Mouse (Mus musculus) kidney, embryonic 16.5 days (tissue): ENCODE results near the gene Ces5a. TPM values are rescaled to one million over a fixed set of nuclear protein-coding genes. Genes with fewer than 3 reads are reported as not detected.
"Not testable (repeated sequence)": the region's sequence is repeated elsewhere in the genome, so short reads cannot be mapped to it uniquely, and the experiment has no call there.

Source experiments
- ATAC-seq: fragments of 200-750 bp; cut with Nextera tagmentation; 2 replicates; pipeline ENCODE4 v1.8.0; 2017; ENCODE audit warnings: moderate TSS enrichment; ENCODE audit not compliant: low FRiP score, low TSS enrichment
- H3K27ac ChIP-seq: fragments of 300-500 bp; sonication (generic); 2 replicates; pipeline ENCODE4 v1.5.1; 2014; ENCODE audit warnings: low read length
- H3K27me3 ChIP-seq: fragments of 300-500 bp; sonication (generic); 2 replicates; pipeline ENCODE4 v1.6.1; 2014; ENCODE audit warnings: low read length, control low read depth, mixed read lengths; ENCODE audit not compliant: insufficient read depth
- H3K36me3 ChIP-seq: fragments of 300-500 bp; sonication (generic); 2 replicates; pipeline ENCODE4 v1.6.1; 2014; ENCODE audit warnings: low read length, control low read depth, mixed read lengths; ENCODE audit not compliant: insufficient read depth
- H3K4me1 ChIP-seq: fragments of 300-500 bp; sonication (generic); 2 replicates; pipeline ENCODE4 v1.6.1; 2014; ENCODE audit warnings: low read length, control low read depth, mixed read lengths; ENCODE audit not compliant: insufficient read depth
- H3K4me2 ChIP-seq: fragments of 300-500 bp; sonication (generic); replicated peaks from 2 replicates; pipeline ENCODE4 v1.6.1; 2014; ENCODE audit warnings: low read depth, low read length
- H3K4me3 ChIP-seq: fragments of 300-500 bp; sonication (generic); 2 replicates; pipeline ENCODE4 v1.5.1; 2014; ENCODE audit warnings: mild to moderate bottlenecking, low read length
- H3K9ac ChIP-seq: fragments of 300-500 bp; sonication (generic); replicated peaks from 2 replicates; pipeline ENCODE4 v1.6.1; 2014; ENCODE audit warnings: low read length
- H3K9me3 ChIP-seq: fragments of 300-500 bp; sonication (generic); 2 replicates; pipeline ENCODE4 v1.6.1; 2016; ENCODE audit warnings: low read length, control low read depth
- WGBS: fragments of 180-500 bp; shearing (Covaris S2); extraction: QIAGEN DNeasy Blood & Tissue Kit; methylation state at CpG from one replicate; pipeline ENCODE4 v1.1.7; 2014; 5-methylcytosine and 5-hydroxymethylcytosine counted together
- polyA plus RNA-seq: library from polyadenylated mRNA; unstranded; fragments of >200 nt; fragmentation: Nextera tagmentation; extraction: Ambion mirVana; gene quantifications from 2 replicates; pipeline ENCODE4 v1.2.1, GENCODE M21; 2015

Ces5a gene
- polyA plus RNA-seq, 1 experiment from 2014 or later: 0.07 TPM

- H3K4me3 ChIP-seq: no peak overlapping the region
- no peaks in the 10 kb centered on the region for H3K36me3 ChIP-seq
- H3K27ac ChIP-seq: 0 out of 2 replicates have a peak overlapping the region, but pooled peaks have one; percentile 15
- no peak for ATAC-seq
- H3K27me3 ChIP-seq: no peaks in the 10 kb centered on the region
- 42% methylated on average over 6 of the region's 6 CpGs for WGBS
- no peaks in the 10 kb centered on the region for H3K9me3 ChIP-seq
- no peaks in the 10 kb centered on the region for H3K4me1 ChIP-seq
- no peak overlapping the region for H3K9ac ChIP-seq
- H3K4me2 ChIP-seq: no peak overlapping the region
Measured at GRCm38 (mm10) chr8:93562557-93563210, 27.1 kb upstream of the Ces5a start.

- no peaks in the 10 kb centered on the region for H3K9me3 ChIP-seq
- H3K4me1 ChIP-seq: no peaks in the 10 kb centered on the region
- no peaks in the 10 kb centered on the region for H3K27me3 ChIP-seq
- H3K4me2 ChIP-seq: no peak overlapping the region
- no peak overlapping the region for H3K9ac ChIP-seq
- H3K4me3 ChIP-seq: no peak overlapping the region
- no peak for ATAC-seq
- H3K36me3 ChIP-seq: no peaks in the 10 kb centered on the region
- WGBS: 74% methylated on average over 3 of the region's 3 CpGs
- no peak overlapping the region for H3K27ac ChIP-seq
Measured at GRCm38 (mm10) chr8:93561271-93561670, 25.6 kb upstream of the Ces5a start.

GRCm38 (mm10) chr8:93559696-93560095, 24.1 kb upstream of the Ces5a start:
- H3K4me2 ChIP-seq: no peak overlapping the region
- peaks cover 3% of the 10 kb centered on the region for H3K9me3 ChIP-seq
- H3K9ac ChIP-seq: no peak overlapping the region
- no peaks in the 10 kb centered on the region for H3K4me1 ChIP-seq
- no peak for ATAC-seq
- no peaks in the 10 kb centered on the region for H3K36me3 ChIP-seq
- no peak overlapping the region for H3K4me3 ChIP-seq
- no peak overlapping the region for H3K27ac ChIP-seq
- no peaks in the 10 kb centered on the region for H3K27me3 ChIP-seq
- 69% methylated on average over 2 of the region's 2 CpGs for WGBS

- 82% methylated on average over 3 of the region's 3 CpGs for WGBS
- H3K4me2 ChIP-seq: no peak overlapping the region
- ATAC-seq: no peak
- no peak overlapping the region for H3K4me3 ChIP-seq
- H3K27me3 ChIP-seq: no peaks in the 10 kb centered on the region
- no peaks in the 10 kb centered on the region for H3K9me3 ChIP-seq
- no peaks in the 10 kb centered on the region for H3K36me3 ChIP-seq
- H3K27ac ChIP-seq: no peak overlapping the region
- H3K9ac ChIP-seq: no peak overlapping the region
- no peaks in the 10 kb centered on the region for H3K4me1 ChIP-seq
Measured at GRCm38 (mm10) chr8:93502634-93503033, 33.0 kb downstream of the Ces5a start.

- no peaks in the 10 kb centered on the region for H3K9me3 ChIP-seq
- ATAC-seq: no peak
- no peak overlapping the region for H3K9ac ChIP-seq
- WGBS: 44% methylated on average over 9 of the region's 9 CpGs
- H3K4me3 ChIP-seq: no peak overlapping the region
- no peaks in the 10 kb centered on the region for H3K36me3 ChIP-seq
- H3K27ac ChIP-seq: no peak overlapping the region
- H3K4me1 ChIP-seq: no peaks in the 10 kb centered on the region
- no peaks in the 10 kb centered on the region for H3K27me3 ChIP-seq
- H3K4me2 ChIP-seq: no peak overlapping the region
Measured at GRCm38 (mm10) chr8:93499437-93499836, 36.2 kb downstream of the Ces5a start.

- no peaks in the 10 kb centered on the region for H3K27me3 ChIP-seq
- no peaks in the 10 kb centered on the region for H3K36me3 ChIP-seq
- no peak for ATAC-seq
- H3K27ac ChIP-seq: no peak overlapping the region
- WGBS: 23% methylated on average over 6 of the region's 6 CpGs
- no peak overlapping the region for H3K4me3 ChIP-seq
- H3K9me3 ChIP-seq: no peaks in the 10 kb centered on the region
- no peak overlapping the region for H3K9ac ChIP-seq
- no peak overlapping the region for H3K4me2 ChIP-seq
- H3K4me1 ChIP-seq: no peaks in the 10 kb centered on the region
Measured at GRCm38 (mm10) chr8:93495330-93495729, 40.3 kb downstream of the Ces5a start.

- no peak for ATAC-seq
- no peak overlapping the region for H3K4me2 ChIP-seq
- no peak overlapping the region for H3K9ac ChIP-seq
- H3K27ac ChIP-seq: no peak overlapping the region
- no peaks in the 10 kb centered on the region for H3K27me3 ChIP-seq
- no peaks in the 10 kb centered on the region for H3K9me3 ChIP-seq
- H3K4me1 ChIP-seq: no peaks in the 10 kb centered on the region
- H3K36me3 ChIP-seq: no peaks in the 10 kb centered on the region
- H3K4me3 ChIP-seq: no peak overlapping the region
- 17% methylated on average over 4 of the region's 4 CpGs for WGBS
Measured at GRCm38 (mm10) chr8:93488743-93489142, 46.9 kb downstream of the Ces5a start.

- H3K4me3 ChIP-seq: no peak overlapping the region
- H3K27ac ChIP-seq: no peak overlapping the region
- no peak for ATAC-seq
- H3K9ac ChIP-seq: no peak overlapping the region
- no peaks in the 10 kb centered on the region for H3K4me1 ChIP-seq
- no peaks in the 10 kb centered on the region for H3K27me3 ChIP-seq
- WGBS: 94% methylated on average over 3 of the region's 3 CpGs
- no peak overlapping the region for H3K4me2 ChIP-seq
- H3K36me3 ChIP-seq: no peaks in the 10 kb centered on the region
- H3K9me3 ChIP-seq: no peaks in the 10 kb centered on the region
Measured at GRCm38 (mm10) chr8:93478211-93478610, 57.4 kb downstream of the Ces5a start.

- not testable (repeated sequence) for H3K4me1 ChIP-seq, H3K9me3 ChIP-seq, H3K4me3 ChIP-seq, H3K36me3 ChIP-seq, ATAC-seq, H3K27ac ChIP-seq, H3K27me3 ChIP-seq, H3K4me2 ChIP-seq, H3K9ac ChIP-seq
- WGBS: 81% methylated on average over 16 of the region's 16 CpGs
Measured at GRCm38 (mm10) chr8:93469733-93470132, 65.9 kb downstream of the Ces5a start.

- Histone ChIP-seq H3K36me3 (no peaks in the 10 kb centered on the region), H3K27ac (no peak overlapping the region), H3K27me3 (no peaks in the 10 kb centered on the region), H3K4me3 (no peak overlapping the region), H3K9ac (no peak overlapping the region), H3K4me2 (no peak overlapping the region), H3K9me3 (no peaks in the 10 kb centered on the region), H3K4me1 (no peaks in the 10 kb centered on the region)
- no peak for ATAC-seq
- 97% methylated on average over 12 of the region's 12 CpGs for WGBS
Measured at GRCm38 (mm10) chr8:93454258-93454877, 81.3 kb downstream of the Ces5a start.
